Mouse (Mus musculus) cerebellum, adult 8-10 months (tissue): ENCODE results near the gene Gpr155.

Experiments used
- DNase-seq: peaks from one replicate; pipeline ENCODE4 v3.0.0; 2022

Gene Gpr155

DNA sequence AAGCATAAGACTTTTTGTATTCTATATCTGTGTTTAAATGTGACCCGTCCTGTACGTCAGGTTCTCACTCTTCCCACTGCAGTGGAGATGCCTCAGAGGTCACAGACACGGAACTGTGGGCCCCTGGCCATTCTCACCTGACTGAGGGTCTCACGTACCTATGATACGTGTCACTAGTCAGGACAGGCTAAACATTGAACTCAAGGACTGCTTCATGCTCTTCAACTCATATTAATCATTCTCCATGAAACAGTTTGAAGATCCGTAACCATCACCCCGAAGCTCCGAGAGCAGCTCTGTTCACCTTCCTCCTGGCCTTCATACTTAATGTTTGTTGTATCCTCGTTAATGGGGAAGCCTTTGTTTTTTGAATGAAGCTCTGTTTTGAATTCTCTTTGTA, 68.9 kb downstream of the Gpr155 start:
- no peak for DNase-seq

DNA sequence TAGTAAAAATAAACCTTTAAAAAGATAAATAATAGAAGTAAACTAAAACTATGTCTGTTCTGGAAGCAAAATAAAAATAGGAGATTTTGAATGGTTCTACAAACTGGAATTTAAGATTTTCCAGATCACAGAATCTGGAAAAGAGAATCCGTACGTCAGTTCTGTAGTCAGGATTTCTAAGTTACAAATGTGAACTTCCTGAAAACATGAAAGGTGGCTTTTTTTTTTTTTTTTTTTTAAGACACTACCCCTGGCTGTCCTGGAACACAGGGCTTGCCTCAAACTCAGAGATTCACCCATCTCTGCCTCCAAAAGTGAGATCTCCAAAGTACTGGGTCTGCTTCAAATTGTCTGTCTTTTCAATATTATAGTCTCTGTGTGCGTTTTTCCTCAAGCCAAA, 72.1 kb downstream of the Gpr155 start:
- no peak for DNase-seq

DNA sequence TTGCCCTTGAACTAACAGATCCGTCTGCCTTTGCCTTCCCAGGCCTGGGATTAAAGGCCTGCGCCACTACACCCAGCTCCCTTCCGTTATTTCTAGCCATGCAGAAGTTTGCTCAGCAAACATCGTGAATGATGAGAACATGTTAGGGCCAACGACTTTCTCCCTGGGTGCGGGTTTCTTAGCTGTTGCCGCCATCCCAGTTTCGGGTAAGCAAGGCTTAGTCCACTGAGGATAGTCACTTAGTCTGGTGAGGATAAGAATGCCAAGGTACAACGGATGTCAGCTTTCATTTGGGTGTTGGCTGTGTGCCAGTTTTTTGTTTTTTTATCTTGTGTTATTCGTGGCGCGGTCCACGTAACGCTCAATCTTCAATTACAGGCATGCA, 73.3 kb downstream of the Gpr155 start:
- DNase-seq = peak; percentile 56

DNA sequence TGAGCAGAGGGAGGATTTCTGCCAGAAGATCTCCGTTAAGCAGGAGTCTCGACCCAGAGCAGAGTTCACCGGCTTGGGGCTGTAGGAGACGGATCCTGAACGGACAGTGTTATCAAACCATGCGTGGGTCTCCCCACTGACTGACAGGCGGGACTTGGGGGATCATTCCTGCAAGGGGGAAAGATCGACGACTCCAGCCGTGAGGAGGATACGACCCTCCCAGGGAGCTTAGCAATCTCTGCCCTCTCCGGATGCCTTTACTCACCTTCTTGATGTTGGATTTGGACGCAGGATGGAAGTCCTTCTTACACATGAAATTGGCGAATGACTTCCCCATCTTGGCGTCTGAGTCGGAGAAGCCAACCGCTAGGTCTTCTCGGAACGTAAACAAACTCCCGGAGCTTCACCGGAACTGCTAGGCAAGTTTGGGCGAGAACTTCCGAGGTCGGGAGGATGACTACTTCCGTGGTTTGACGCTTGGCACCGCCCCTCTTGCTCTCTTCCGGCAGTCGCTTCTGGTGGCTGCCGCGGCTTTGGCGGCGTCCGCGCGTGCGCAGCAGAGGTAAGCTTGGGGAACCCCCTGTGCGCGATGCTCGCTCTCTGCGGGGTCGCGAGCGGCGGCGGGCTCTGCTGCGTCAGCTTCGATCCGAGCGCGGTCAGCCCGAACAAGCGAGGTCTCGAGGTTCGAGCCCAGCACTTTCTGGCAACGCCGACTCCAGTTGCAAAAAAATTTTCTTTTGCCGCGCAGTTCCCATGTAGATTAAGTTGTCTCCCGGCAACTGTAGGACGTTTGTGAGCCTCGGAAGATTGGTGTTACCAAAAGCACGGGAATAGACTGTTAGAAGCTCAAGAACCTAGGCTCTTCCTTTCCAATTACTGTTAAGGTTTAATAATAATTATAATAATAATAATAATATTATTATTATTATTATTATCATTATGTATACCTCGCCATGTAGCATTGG, 73.9 kb downstream of the Gpr155 start, which contains the start of the genes Scrn3 and Cir1:
Scrn3 (plus strand) TSS at position 450 of the 965 bp plus-strand sequence.
Cir1 (minus strand) TSS at position 550 of the 965 bp plus-strand sequence.
- DNase-seq = peak; percentile 92

DNA sequence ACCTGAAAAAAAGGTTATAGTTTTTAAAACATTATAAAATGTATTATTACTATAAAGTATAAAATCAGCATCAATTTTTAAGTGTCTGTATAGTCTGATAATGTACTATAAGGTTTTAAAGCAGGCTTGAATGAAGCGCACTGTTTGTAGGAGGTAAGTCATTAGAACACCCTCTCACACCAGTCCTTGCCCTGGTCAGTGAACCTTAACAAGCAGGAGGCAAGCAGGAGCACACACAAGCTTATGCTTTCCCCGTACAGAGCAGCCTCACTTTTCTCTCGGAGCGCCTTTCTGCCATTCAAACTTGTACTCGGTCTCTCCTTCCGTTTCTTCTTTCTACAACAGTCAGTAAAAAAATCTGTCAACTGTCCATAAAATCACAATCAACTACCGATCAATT, 80.4 kb downstream of the Gpr155 start:
- DNase-seq = no peak

DNA sequence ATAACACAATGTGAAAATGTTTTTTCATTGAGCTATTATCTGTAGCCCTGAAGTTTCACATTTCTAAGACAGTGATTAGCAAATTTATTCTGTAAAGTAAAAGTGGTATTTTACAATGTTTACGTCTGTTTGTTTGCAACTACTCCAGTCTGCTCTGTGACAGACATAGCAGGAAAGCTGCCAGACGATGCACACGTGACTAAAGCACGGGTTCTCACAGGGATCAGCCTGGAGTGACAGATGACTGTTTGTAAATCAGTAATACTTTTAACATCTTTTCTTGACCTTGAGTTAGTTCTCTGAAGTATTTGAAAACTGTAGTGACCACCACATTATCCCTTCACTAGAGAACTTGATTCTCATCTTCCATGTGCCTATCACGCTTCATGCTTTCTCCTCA, 81.9 kb downstream of the Gpr155 start:
- no peak for DNase-seq

DNA sequence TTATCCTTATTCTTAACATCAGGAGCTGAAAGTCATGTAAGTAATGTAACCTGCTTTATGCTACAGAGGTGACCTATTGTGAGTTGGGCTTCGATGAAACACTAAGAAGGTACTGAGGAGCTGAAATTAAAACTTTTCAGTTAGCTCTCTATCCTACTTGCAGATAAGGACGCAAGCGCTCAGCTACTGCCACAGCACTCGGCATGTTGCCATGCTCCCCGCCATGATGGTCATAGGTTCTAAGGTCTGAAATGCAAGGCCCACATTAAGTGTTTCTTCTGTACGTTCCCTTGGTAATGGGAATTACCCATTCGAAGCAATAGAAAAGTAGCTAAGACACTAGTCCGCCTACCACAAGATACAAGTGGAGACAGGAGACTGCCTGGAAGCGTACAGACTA, 83.7 kb downstream of the Gpr155 start:
- DNase-seq = no peak

DNA sequence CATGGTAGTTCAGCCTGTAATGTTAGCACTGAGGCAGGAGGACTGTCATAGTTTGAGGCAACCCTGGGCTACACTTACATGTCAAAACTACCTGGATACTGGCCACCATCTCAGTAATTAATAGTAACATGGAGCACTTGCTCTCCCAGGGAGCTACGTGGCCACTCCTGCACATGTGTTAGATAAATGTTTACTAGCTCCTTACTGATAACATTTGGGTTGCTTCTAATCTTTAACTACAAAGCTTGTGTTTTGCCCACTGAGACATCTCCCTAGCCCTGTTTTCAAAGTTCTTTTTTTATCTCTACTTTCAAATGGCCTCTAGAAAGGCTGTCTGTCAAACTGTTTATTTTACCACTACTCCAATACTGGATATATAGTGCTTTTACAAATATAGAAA, 84.4 kb downstream of the Gpr155 start:
- no peak for DNase-seq

DNA sequence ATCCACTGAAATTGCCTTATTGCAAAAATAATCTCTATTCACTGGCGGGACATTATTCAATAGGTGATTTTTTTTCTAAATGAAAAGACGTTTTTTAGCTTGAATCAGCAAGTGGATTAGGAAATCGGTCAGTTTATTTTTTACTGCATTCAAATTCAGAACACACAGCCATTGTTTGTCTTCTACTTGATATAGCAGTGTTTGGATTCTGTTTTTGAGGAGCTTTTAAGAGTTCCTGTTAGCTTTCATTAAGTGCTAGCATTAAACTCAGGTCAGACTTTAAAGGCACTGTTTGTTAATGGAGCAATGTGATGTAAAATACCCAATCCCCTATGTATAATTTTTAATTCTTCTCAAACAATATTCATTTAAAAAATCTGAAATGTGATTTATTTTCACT, 87.5 kb downstream of the Gpr155 start:
- no peak for DNase-seq

DNA sequence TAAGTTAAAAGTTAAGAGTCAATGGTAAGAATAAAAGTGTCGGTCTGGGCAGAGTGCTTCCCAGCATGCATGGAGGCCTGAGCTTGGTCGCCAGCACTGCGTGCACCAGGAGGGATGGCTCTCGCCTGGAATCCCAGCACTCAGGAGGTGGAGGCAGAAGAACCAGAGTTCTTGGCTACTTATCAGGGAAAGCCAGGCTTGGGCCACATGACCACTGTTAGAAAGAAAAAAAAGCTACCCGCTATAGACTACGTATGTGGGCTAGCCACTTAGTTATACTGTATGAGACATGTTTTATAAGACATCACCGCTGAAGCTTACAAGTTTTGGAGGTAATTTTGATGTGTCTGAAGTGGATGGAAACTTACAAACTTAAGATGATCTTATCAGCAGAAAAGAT, 88.2 kb downstream of the Gpr155 start:
- DNase-seq = no peak

DNA sequence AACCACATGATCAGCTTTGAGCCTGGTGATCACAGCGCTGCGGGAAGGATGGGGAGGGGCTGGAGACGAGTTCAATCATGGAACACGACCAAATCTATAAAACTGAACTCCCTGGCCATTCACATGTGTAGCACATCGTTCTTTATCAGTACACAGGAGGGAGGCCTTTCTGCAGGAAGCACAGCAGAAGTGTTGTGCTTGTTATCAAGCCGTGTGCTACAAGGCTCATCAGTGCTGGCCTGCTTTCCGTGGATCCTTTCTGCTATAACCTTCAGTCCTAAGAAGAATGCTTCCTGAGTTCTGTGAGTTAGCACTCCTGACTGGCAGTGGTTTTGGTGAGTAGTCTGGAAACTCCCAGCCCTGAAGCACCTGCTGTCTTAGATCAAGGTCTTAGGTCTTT, 91.3 kb downstream of the Gpr155 start:
- no peak for DNase-seq
